Mouse (Mus musculus): ENCODE data around the gene Camk1.
"Not testable (repeated sequence)": the region's sequence is repeated elsewhere in the genome, so short reads cannot be mapped to it uniquely, and the experiment has no call there.

DNA sequence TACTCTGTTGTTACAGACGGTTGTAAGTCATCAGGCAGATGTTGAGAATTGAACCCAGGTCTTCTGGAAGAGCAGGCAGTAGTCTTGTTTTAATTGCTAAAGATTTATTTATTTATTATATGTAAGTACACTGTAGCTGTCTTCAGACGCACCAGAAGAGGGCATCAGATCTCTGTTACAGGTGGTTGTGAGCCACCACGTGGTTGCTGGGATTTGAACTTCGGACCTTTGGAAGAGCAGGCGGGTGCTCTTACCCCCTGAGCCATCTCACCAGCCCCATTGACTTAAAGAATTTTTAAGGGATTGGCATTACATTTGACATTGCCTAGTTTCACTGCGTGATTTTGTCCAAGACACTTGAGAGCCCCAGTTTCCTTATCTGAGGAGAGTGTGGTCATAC, 11.1 kb downstream of the Camk1 start:
- not testable (repeated sequence) for TF ChIP-seq CTCF (IDR thresholded peaks at IDR 0.05; ENCODE audit: low read depth, low read length); EP300 (IDR thresholded peaks at IDR 0.05; ENCODE audit: insufficient read depth, low read depth, low read length)
